In the genomic region with DNA sequence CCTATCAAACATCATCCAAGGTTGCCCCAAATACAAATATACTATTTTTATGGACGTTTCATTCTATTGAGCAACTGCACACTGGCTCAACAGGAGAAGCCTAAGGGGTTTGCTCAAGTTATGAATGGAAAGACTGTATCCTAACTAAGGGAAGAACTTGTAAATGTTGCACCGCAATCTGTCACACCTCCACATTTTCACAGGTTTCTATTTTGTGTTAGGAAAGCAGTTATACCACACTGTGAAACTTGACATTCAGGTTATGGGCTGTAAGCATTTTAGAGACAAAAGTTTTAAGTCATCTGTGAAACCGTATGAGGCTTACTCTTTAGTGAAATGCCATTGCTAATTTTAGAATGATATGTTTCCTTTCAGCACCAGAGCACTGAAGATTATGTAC, we compare ENCODE assay signal across 31 mouse cellular contexts.
DNase-seq lines count a peak whose midpoint lies in the region; ATAC-seq lines count a peak whose summit lies in the region.
"Had no signal": no experiment of that assay in that cellular context is flagged by ENCODE, and none has a peak within 500 bp of the region (broad histone marks: within the 10 kb centered on the region; RNA-seq: fewer than 3 reads in every experiment).

No protein-coding gene starts in this region.

- no peak for ATAC-seq in midbrain, embryonic 11.5 days (ENCODE audit: low FRiP score)
- ATAC-seq: forebrain, embryonic 14.5 days; intestine, postnatal 0 days; midbrain, embryonic 16.5 days; Patski had no signal

- no peaks in the 10 kb centered on the region for H3K36me3 ChIP-seq in midbrain, embryonic 11.5 days (ENCODE audit: control insufficient read depth, insufficient read depth, low read length)
- no peaks in the 10 kb centered on the region for H3K36me3 ChIP-seq in midbrain, embryonic 10.5 days
- H3K36me3 ChIP-seq: embryonic facial prominence, embryonic 12.5 days; heart, embryonic 12.5 days had no signal

- H3K4me2 ChIP-seq in midbrain, embryonic 11.5 days, result no peak overlapping the region
- H3K4me2 ChIP-seq: embryonic facial prominence, embryonic 12.5 days; heart, embryonic 12.5 days; hindbrain, embryonic 14.5 days had no signal

- DNase-seq in frontal cortex, adult 2 months (ENCODE audit: extremely low spot score in 1 of 2, low spot score in 1 of 2), result peak; percentile 37 to 64
- DNase-seq in frontal cortex, postnatal 25 days (ENCODE audit: low spot score in 2 of 2), result no peak
- DNase-seq in midbrain, embryonic 11.5 days (ENCODE audit: low spot score, missing footprints), result peak; percentile 59
- no peak for DNase-seq in midbrain, embryonic 10.5 days (ENCODE audit: low spot score)
- DNase-seq in frontal cortex, postnatal 36 days (ENCODE audit: low spot score in 2 of 2), result peak; percentile 21 to 59
- peak; percentile 72 for DNase-seq in telencephalon, adult 2 months (ENCODE audit: low read depth, low spot score)
- DNase-seq in lung, postnatal 14 days, result no peak
- DNase-seq: adrenal gland, postnatal 10 days; cerebellum, adult 11-12 months; cerebellum, adult 9-11 months; embryo, embryonic 11 days; gastrocnemius, adult 2 months; heart, adult 2 months; heart, postnatal 4 days; kidney, postnatal 14 days; layer of hippocampus, postnatal 36 days; liver; lung, adult 2 months; lung, postnatal 10 days; spleen, adult 18-20 months; thymus, adult 2 months; thymus, postnatal 36 days had no signal

- H3K27me3 ChIP-seq in midbrain, embryonic 11.5 days (ENCODE audit: control insufficient read depth, insufficient read depth, low read length), result no peaks in the 10 kb centered on the region
- H3K27me3 ChIP-seq in midbrain, embryonic 10.5 days (ENCODE audit: low read depth, poor library complexity, severe bottlenecking), result no peaks in the 10 kb centered on the region
- H3K27me3 ChIP-seq: embryonic facial prominence, embryonic 12.5 days; heart, embryonic 12.5 days had no signal

- 84% methylated on average over 3 of the region's 3 CpGs for WGBS in midbrain, embryonic 11.5 days
- WGBS in midbrain, embryonic 10.5 days, result 83% methylated on average over 3 of the region's 3 CpGs

- H3K9ac ChIP-seq in midbrain, embryonic 11.5 days (ENCODE audit: low read length), result no peak overlapping the region
- H3K9ac ChIP-seq: embryonic facial prominence, embryonic 12.5 days; heart, embryonic 12.5 days; hindbrain, embryonic 14.5 days; liver, embryonic 14.5 days had no signal

- no peak overlapping the region for H3K27ac ChIP-seq in midbrain, embryonic 11.5 days (ENCODE audit: low read depth, low read length)
- no peak overlapping the region for H3K27ac ChIP-seq in midbrain, embryonic 10.5 days (replicated peaks)
- H3K27ac ChIP-seq: embryonic facial prominence, embryonic 12.5 days; gastrocnemius, adult 2 months; heart, adult 2 months; hindbrain, embryonic 14.5 days; liver, embryonic 14.5 days; stomach, postnatal 0 days had no signal

- H3K9me3 ChIP-seq in midbrain, embryonic 11.5 days (ENCODE audit: control insufficient read depth, low read length), result no peaks in the 10 kb centered on the region
- H3K9me3 ChIP-seq in midbrain, embryonic 10.5 days (replicated peaks), result no peaks in the 10 kb centered on the region
- H3K9me3 ChIP-seq: embryonic facial prominence, embryonic 12.5 days; heart, embryonic 12.5 days had no signal

- H3K4me3 ChIP-seq in midbrain, embryonic 11.5 days (ENCODE audit: low read depth, low read length), result no peak overlapping the region
- H3K4me3 ChIP-seq in midbrain, embryonic 10.5 days, result no peak overlapping the region
- H3K4me3 ChIP-seq: embryonic facial prominence, embryonic 12.5 days; gastrocnemius, adult 2 months; heart, adult 2 months; heart, embryonic 12.5 days had no signal

- H3K4me1 ChIP-seq in midbrain, embryonic 11.5 days (ENCODE audit: control insufficient read depth, insufficient read depth, low read length), result no peaks in the 10 kb centered on the region
- H3K4me1 ChIP-seq in midbrain, embryonic 10.5 days, result peaks cover 7% of the 10 kb centered on the region; the same call in 1 of the 2 replicates
- H3K4me1 ChIP-seq: embryonic facial prominence, embryonic 12.5 days; heart, embryonic 12.5 days had no signal

Comparison
In these comparisons a context has a peak if more than half of its experiments do, and no peak if none do; other contexts are left out.
1. DNase-seq: peak in frontal cortex, adult 2 months (2 of 2), midbrain, embryonic 11.5 days (single experiment), frontal cortex, postnatal 36 days (2 of 2) and telencephalon, adult 2 months (single experiment); none in frontal cortex, postnatal 25 days (0 of 2), midbrain, embryonic 10.5 days (single experiment) and lung, postnatal 14 days (single experiment).